9 mouse cellular contexts compared by ENCODE assay signal in the genomic region with DNA sequence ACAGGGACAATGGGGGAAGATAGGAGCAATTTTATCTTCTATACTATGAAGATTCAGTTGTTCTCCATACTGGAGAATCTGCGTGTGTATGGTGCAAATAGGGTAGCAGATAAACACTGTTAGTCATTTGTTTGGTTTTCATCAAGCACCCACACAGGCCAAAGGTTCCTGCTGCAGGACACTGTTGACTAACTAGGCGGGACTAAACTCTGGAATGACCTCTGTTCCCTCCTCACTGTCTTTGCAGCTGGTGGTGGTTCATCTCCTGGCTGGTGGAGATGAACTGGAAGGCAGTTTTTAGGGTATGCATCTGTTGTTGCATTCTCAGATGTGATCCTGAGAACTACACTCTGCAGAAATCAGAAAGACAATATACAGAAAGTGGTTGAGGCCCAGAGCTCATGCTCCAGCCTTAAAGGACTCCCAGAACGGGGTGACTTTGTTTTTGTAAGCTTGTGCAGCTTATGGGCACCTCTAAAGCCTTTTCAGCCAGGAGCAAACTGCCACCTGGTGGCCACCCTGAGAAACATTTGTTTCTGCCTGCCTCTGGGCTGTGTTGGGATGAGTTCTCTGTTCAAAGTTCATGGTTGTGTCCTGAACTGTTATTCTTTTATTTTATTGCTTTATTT. TPM values are rescaled to one million over a fixed set of nuclear protein-coding genes. Genes with fewer than 3 reads are reported as not detected.
DNase-seq lines count a peak whose midpoint lies in the region; ATAC-seq and TF ChIP-seq lines count a peak whose summit lies in the region.
"Not testable (repeated sequence)": the region's sequence is repeated elsewhere in the genome, so short reads cannot be mapped to it uniquely, and the experiment has no call there.
"Had no signal": no experiment of that assay in that cellular context is flagged by ENCODE, and none has a peak within 500 bp of the region (broad histone marks: within the 10 kb centered on the region; RNA-seq: fewer than 3 reads in every experiment).

No protein-coding gene starts in this region.

- H3K27ac ChIP-seq in embryonic facial prominence, embryonic 10.5 days (replicated peaks); liver, embryonic 12.5 days; midbrain, postnatal 0 days (ENCODE audit: low read depth, low read length): not testable (repeated sequence)

- 39% methylated on average over 3 of the region's 3 CpGs for WGBS in embryonic facial prominence, embryonic 10.5 days
- WGBS in liver, embryonic 12.5 days (ENCODE audit: insufficient replicate concordance): 26% methylated on average over 3 of the region's 3 CpGs
- WGBS in midbrain, postnatal 0 days: 42% methylated on average over 3 of the region's 3 CpGs

- H3K9ac ChIP-seq in liver, embryonic 12.5 days; midbrain, postnatal 0 days (replicated peaks; ENCODE audit: low read length, poor library complexity, severe bottlenecking): not testable (repeated sequence)

- DNase-seq in adrenal gland, postnatal 14 days: peak; percentile 83
- DNase-seq in embryonic facial prominence, embryonic 10.5 days (ENCODE audit: low spot score): peak; percentile 24
- peak; percentile 58 to 75 for DNase-seq in heart, postnatal 14 days
- peak; percentile 78 for DNase-seq in kidney, postnatal 10 days
- peak; percentile 41 for DNase-seq in midbrain, postnatal 0 days (ENCODE audit: low spot score)
- peak; percentile 49 to 63 for DNase-seq in spleen, adult 18-20 months

- peaks cover 26% of the 10 kb centered on the region for H3K27me3 ChIP-seq in embryonic facial prominence, embryonic 10.5 days (replicated peaks; ENCODE audit: low read depth, poor library complexity, severe bottlenecking)
- not testable (repeated sequence) for H3K27me3 ChIP-seq in liver, embryonic 12.5 days (replicated peaks); midbrain, postnatal 0 days (ENCODE audit: insufficient read depth, low read length)

- H3K4me3 ChIP-seq in embryonic facial prominence, embryonic 10.5 days; liver, embryonic 12.5 days; midbrain, postnatal 0 days (ENCODE audit: low read depth, low read length): not testable (repeated sequence)

- peak; percentile 66 for TF ChIP-seq CTCF in midbrain, postnatal 0 days (IDR thresholded peaks at IDR 0.05)

- H3K4me2 ChIP-seq in liver, embryonic 12.5 days: 0 out of 2 replicates have a peak overlapping the region, but pooled peaks have one; percentile 8
- H3K4me2 ChIP-seq in midbrain, postnatal 0 days (ENCODE audit: low read depth, low read length, poor library complexity, severe bottlenecking): not testable (repeated sequence)

- intact Hi-C loops in heart, postnatal 14 days (cut with DNase I): loop anchor here (1.0 kb wide), 1 partner anchor 38 kb away; no protein-coding TSS in a partner anchor

- not testable (repeated sequence) for H3K9me3 ChIP-seq in embryonic facial prominence, embryonic 10.5 days; liver, embryonic 12.5 days (replicated peaks); midbrain, postnatal 0 days (ENCODE audit: low read length)

- H3K36me3 ChIP-seq in embryonic facial prominence, embryonic 10.5 days (replicated peaks); liver, embryonic 12.5 days; midbrain, postnatal 0 days (ENCODE audit: insufficient read depth, low read length): not testable (repeated sequence)

- not testable (repeated sequence) for H3K4me1 ChIP-seq in embryonic facial prominence, embryonic 10.5 days; midbrain, postnatal 0 days (ENCODE audit: insufficient read depth, low read length)
- peaks cover 19% of the 10 kb centered on the region for H3K4me1 ChIP-seq in liver, embryonic 12.5 days

- peak; percentile 60 for ATAC-seq in liver, embryonic 12.5 days
- not testable (repeated sequence) for ATAC-seq in midbrain, postnatal 0 days (ENCODE audit: low FRiP score)

RNA-seq across cellular contexts. Expression of gene H2-T23, which starts 2.5 kb away (rescaled TPM):
- 44.2 and 52.7 TPM in 2 replicates for total RNA-seq in adrenal gland, postnatal 14 days (2021)
- polyA plus RNA-seq in embryonic facial prominence, embryonic 10.5 days (2016; fragmentation: Nextera tagmentation; extraction: Ambion mirVana): 1.8 and 2.3 TPM in 2 replicates
- total RNA-seq in heart, postnatal 14 days (2021): 10 to 100 TPM; 23.2 to 24.0 TPM
- 19.5 and 20.5 TPM in 2 replicates for polyA plus RNA-seq in liver, embryonic 12.5 days (2016; fragmentation: Nextera tagmentation; extraction: Ambion mirVana)
- 6.1 and 9.2 TPM in 2 replicates for total RNA-seq in midbrain, postnatal 0 days (2014; rRNA removed)
- polyA plus RNA-seq in midbrain, postnatal 0 days (2015; fragmentation: Nextera tagmentation; extraction: Ambion mirVana): 6.4 and 7.3 TPM in 2 replicates

RNA-seq across cellular contexts. Expression of gene H2-T22, which starts 7.4 kb away (rescaled TPM):
- total RNA-seq in adrenal gland, postnatal 14 days (2021): 23.3 and 27.6 TPM in 2 replicates
- polyA plus RNA-seq in embryonic facial prominence, embryonic 10.5 days (2016; fragmentation: Nextera tagmentation; extraction: Ambion mirVana): 7.4 and 9.0 TPM in 2 replicates
- 10 to 100 TPM in 1 of 2 experiments, 1 to 10 TPM in 1; 10.0 to 12.4 TPM for total RNA-seq in heart, postnatal 14 days (2021)
- 7.5 and 8.4 TPM in 2 replicates for polyA plus RNA-seq in liver, embryonic 12.5 days (2016; fragmentation: Nextera tagmentation; extraction: Ambion mirVana)
- 11.5 and 11.8 TPM in 2 replicates for total RNA-seq in midbrain, postnatal 0 days (2014; rRNA removed)
- 7.1 and 8.3 TPM in 2 replicates for polyA plus RNA-seq in midbrain, postnatal 0 days (2015; fragmentation: Nextera tagmentation; extraction: Ambion mirVana)

RNA-seq across cellular contexts. Expression of gene Gm6034, which starts 7.6 kb away (rescaled TPM):
- not detected in 2 replicates for total RNA-seq in adrenal gland, postnatal 14 days (2021)
- not detected in 2 replicates for polyA plus RNA-seq in embryonic facial prominence, embryonic 10.5 days (2016; fragmentation: Nextera tagmentation; extraction: Ambion mirVana)
- total RNA-seq in heart, postnatal 14 days (2021): not detected
- polyA plus RNA-seq in liver, embryonic 12.5 days (2016; fragmentation: Nextera tagmentation; extraction: Ambion mirVana): not detected in 2 replicates
- total RNA-seq in midbrain, postnatal 0 days (2014; rRNA removed): 0.16 TPM in 1 of 2 replicates, not detected in the other
- not detected in 2 replicates for polyA plus RNA-seq in midbrain, postnatal 0 days (2015; fragmentation: Nextera tagmentation; extraction: Ambion mirVana)
- polyA plus RNA-seq: frontal cortex, adult 2 months; midbrain, embryonic 16.5 days had no signal

RNA-seq across cellular contexts. Expression of gene H2-T24, which starts 14.8 kb away (rescaled TPM):
- total RNA-seq in adrenal gland, postnatal 14 days (2021): 4.6 and 8.2 TPM in 2 replicates
- polyA plus RNA-seq in embryonic facial prominence, embryonic 10.5 days (2016; fragmentation: Nextera tagmentation; extraction: Ambion mirVana): 4.8 and 5.0 TPM in 2 replicates
- total RNA-seq in heart, postnatal 14 days (2021): 1 to 10 TPM; 4.7 to 6.0 TPM
- polyA plus RNA-seq in liver, embryonic 12.5 days (2016; fragmentation: Nextera tagmentation; extraction: Ambion mirVana): 4.6 and 5.7 TPM in 2 replicates
- total RNA-seq in midbrain, postnatal 0 days (2014; rRNA removed): 0.16 and 1.7 TPM in 2 replicates
- polyA plus RNA-seq in midbrain, postnatal 0 days (2015; fragmentation: Nextera tagmentation; extraction: Ambion mirVana): 5.3 and 7.2 TPM in 2 replicates

RNA-seq across cellular contexts. Expression of gene Gm11127, which starts 23.0 kb away (rescaled TPM):
- 2.2 and 3.0 TPM in 2 replicates for total RNA-seq in adrenal gland, postnatal 14 days (2021)
- polyA plus RNA-seq in embryonic facial prominence, embryonic 10.5 days (2016; fragmentation: Nextera tagmentation; extraction: Ambion mirVana): not detected in 2 replicates
- 1 to 10 TPM; 1.5 to 2.3 TPM for total RNA-seq in heart, postnatal 14 days (2021)
- polyA plus RNA-seq in liver, embryonic 12.5 days (2016; fragmentation: Nextera tagmentation; extraction: Ambion mirVana): not detected in 2 replicates
- 0.19 TPM in 1 of 2 replicates, not detected in the other for total RNA-seq in midbrain, postnatal 0 days (2014; rRNA removed)
- polyA plus RNA-seq in midbrain, postnatal 0 days (2015; fragmentation: Nextera tagmentation; extraction: Ambion mirVana): 0.12 TPM in 1 of 2 replicates, not detected in the other
- polyA plus RNA-seq: midbrain, embryonic 16.5 days had no signal

Comparison
In these comparisons a context has a peak if more than half of its experiments do, and no peak if none do; other contexts are left out.
1. DNase-seq: peak in every context shown above with its lines; median percentile 83 in adrenal gland, postnatal 14 days; 78 in kidney, postnatal 10 days; 66 in heart, postnatal 14 days; 56 in spleen, adult 18-20 months; 41 in midbrain, postnatal 0 days; 24 in embryonic facial prominence, embryonic 10.5 days.